Mouse (Mus musculus) spleen, adult 2 months (tissue): ENCODE measurements around the gene Zfp335. TPM values are rescaled to one million over a fixed set of nuclear protein-coding genes. Genes with fewer than 3 reads are reported as not detected.
A peak's percentile ranks its signal among the peaks of the same experiment; 100 is the strongest.

Experiments
- DNase-seq, 2 experiments: peaks; one replicate each; pipeline versions ENCODE4 v3.0.0 to v3.0.0-alpha.2; 2012 to 2021; ENCODE audit warnings: low spot score in 2 of 2, low read depth in 1 of 2
- H3K27ac ChIP-seq: fragments of 200-500 bp; 2 replicates; pipeline ENCODE4 v1.5.1; 2012; ENCODE audit warnings: low read length, inconsistent platforms; ENCODE audit not compliant: insufficient read depth
- H3K27me3 ChIP-seq: fragments of 200-500 bp; 2 replicates; pipeline ENCODE4 v1.6.1; 2012; ENCODE audit warnings: mild to moderate bottlenecking, moderate library complexity, low read length, inconsistent platforms; ENCODE audit not compliant: control insufficient read depth, insufficient read depth
- H3K36me3 ChIP-seq: fragments of 200-500 bp; 2 replicates; pipeline ENCODE4 v1.6.1; 2012; ENCODE audit warnings: mild to moderate bottlenecking, low read length, inconsistent platforms; ENCODE audit not compliant: control insufficient read depth, insufficient read depth
- H3K4me1 ChIP-seq: fragments of 200-500 bp; 2 replicates; pipeline ENCODE4 v1.6.1; 2011; ENCODE audit warnings: inconsistent platforms; ENCODE audit not compliant: control insufficient read depth, insufficient read depth, insufficient read length
- H3K4me3 ChIP-seq: fragments of 200-500 bp; 2 replicates; pipeline ENCODE4 v1.5.1; 2011; ENCODE audit warnings: mild to moderate bottlenecking, inconsistent platforms; ENCODE audit not compliant: insufficient read depth, insufficient read length; ENCODE audit errors: extremely low read depth
- CTCF ChIP-seq: fragments of 200-500 bp; IDR thresholded peaks from 2 replicates; pipeline ENCODE4 v1.5.1; 2011; ENCODE audit warnings: mild to moderate bottlenecking, inconsistent platforms; ENCODE audit not compliant: insufficient read depth, insufficient read length, insufficient replicate concordance; ENCODE audit errors: extremely low read depth
- POLR2A ChIP-seq: fragments of 200-500 bp; IDR thresholded peaks from 2 replicates; pipeline ENCODE4 v1.6.1; 2011; ENCODE audit warnings: low read depth, low read length, inconsistent platforms
- WGBS: fragments of 180-500 bp; shearing (Covaris S2); methylation state at CpG from one replicate; pipeline ENCODE4 v1.1.7; 2018; 5-methylcytosine and 5-hydroxymethylcytosine counted together
- polyA plus RNA-seq: library from polyadenylated mRNA; depleted of rRNA; stranded (reverse); fragments of >200 nt; gene quantifications from 2 replicates; pipeline ENCODE4 v1.2.3, GENCODE M21; 2012

Gene Zfp335
- polyA plus RNA-seq, 1 experiment, result 37.8 TPM

GRCm38 (mm10) chr2:164940140-164940830 lies 28.7 kb upstream of the Zfp335 start, which contains the start of gene Mmp9:
Gene Mmp9, plus strand, starts transcription at chr2:164940780.
- Histone ChIP-seq H3K27me3 (no peaks in the 10 kb centered on the region), H3K27ac (no peak within 1 kb of the TSS), H3K36me3 (no peaks in the 10 kb centered on the region), H3K4me1 (peaks cover 28% of the 10 kb centered on the region; the same call in 1 of the 2 replicates), H3K4me3 (no peak within 1 kb of the TSS)
- DNase-seq, result no peak
- 19% methylated on average over 10 of the region's 10 CpGs for WGBS
- TF ChIP-seq CTCF (no peak), POLR2A (no peak)

GRCm38 (mm10) chr2:164939106-164939505 lies 27.5 kb upstream of the Zfp335 start:
- Histone ChIP-seq H3K27ac (no peak overlapping the region), H3K36me3 (no peaks in the 10 kb centered on the region), H3K27me3 (peaks cover 3% of the 10 kb centered on the region), H3K4me1 (peaks cover 28% of the 10 kb centered on the region; the same call in 1 of the 2 replicates), H3K4me3 (peak overlapping the region; percentile 12; the same call in 1 of the 2 replicates)
- TF ChIP-seq POLR2A (no peak), CTCF (no peak)
- no peak for DNase-seq
- WGBS, result 7% methylated on average over 11 of the region's 11 CpGs

GRCm38 (mm10) chr2:164938146-164939091 lies 26.9 kb upstream of the Zfp335 start:
- TF ChIP-seq CTCF (no peak), POLR2A (no peak)
- Histone ChIP-seq H3K4me1 (peaks cover 28% of the 10 kb centered on the region; the same call in 1 of the 2 replicates), H3K27ac (no peak overlapping the region), H3K4me3 (peak overlapping the region; percentile 16; the same call in 1 of the 2 replicates), H3K27me3 (peaks cover 3% of the 10 kb centered on the region), H3K36me3 (no peaks in the 10 kb centered on the region)
- WGBS, result 11% methylated on average over 39 of the region's 39 CpGs
- peak; percentile 30 to 43 for DNase-seq

- H3K27ac ChIP-seq, result no peak overlapping the region
- H3K36me3 ChIP-seq, result no peaks in the 10 kb centered on the region
- TF ChIP-seq CTCF (no peak), POLR2A (no peak)
- no peak for DNase-seq
- peaks cover 12% of the 10 kb centered on the region; the same call in 1 of the 2 replicates for H3K4me1 ChIP-seq
- 42% methylated on average over 4 of the region's 4 CpGs for whole genome bisulfite sequencing
- H3K27me3 ChIP-seq, result peaks cover 3% of the 10 kb centered on the region
- no peak overlapping the region for H3K4me3 ChIP-seq
Measured at GRCm38 (mm10) chr2:164935991-164936390, 24.4 kb upstream of the Zfp335 start.

- H3K27me3 ChIP-seq, result peaks cover 3% of the 10 kb centered on the region
- DNase-seq, result no peak
- H3K4me3 ChIP-seq, result no peak overlapping the region
- WGBS, result 22% methylated on average over 9 of the region's 10 CpGs
- H3K27ac ChIP-seq, result no peak overlapping the region
- TF ChIP-seq CTCF, result no peak
- TF ChIP-seq POLR2A, result no peak
- H3K36me3 ChIP-seq, result no peaks in the 10 kb centered on the region
- H3K4me1 ChIP-seq, result peaks cover 4% of the 10 kb centered on the region; the same call in 1 of the 2 replicates
Measured at GRCm38 (mm10) chr2:164933534-164933933, 22.0 kb upstream of the Zfp335 start.

- no peak for DNase-seq
- Histone ChIP-seq H3K27ac (no peak overlapping the region), H3K36me3 (no peaks in the 10 kb centered on the region), H3K27me3 (peaks cover 3% of the 10 kb centered on the region), H3K4me1 (no peaks in the 10 kb centered on the region), H3K4me3 (no peak overlapping the region)
- 61% methylated on average over 11 of the region's 11 CpGs for WGBS
- TF ChIP-seq CTCF (no peak), POLR2A (no peak)
Measured at GRCm38 (mm10) chr2:164930706-164931581, 19.4 kb upstream of the Zfp335 start.
